In the genomic region with DNA sequence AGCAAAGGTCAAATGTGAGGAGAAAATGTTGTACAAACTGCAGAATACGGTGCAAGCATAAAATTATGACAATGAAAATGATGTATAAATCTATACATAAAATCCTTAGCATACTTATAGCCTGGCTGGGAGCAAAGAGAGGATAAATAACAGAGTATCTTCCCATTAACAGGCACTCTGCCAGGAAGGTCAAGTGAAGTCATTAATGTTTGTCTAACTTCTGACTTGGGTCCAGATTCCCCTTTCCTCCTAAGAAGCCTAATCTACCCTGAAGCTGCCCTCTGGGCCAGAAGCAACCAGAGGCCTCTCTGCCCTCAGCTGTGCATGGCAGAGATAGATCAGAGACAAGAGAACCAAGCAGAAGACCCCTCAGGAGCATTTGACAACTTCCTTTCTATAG, we compare ENCODE assay signal across 14 mouse cellular contexts. TPM values are rescaled to one million over a fixed set of nuclear protein-coding genes. Genes with fewer than 3 reads are reported as not detected.
"Had no signal": no experiment of that assay in that cellular context is flagged by ENCODE, and none has a peak within 500 bp of the region (broad histone marks: within the 10 kb centered on the region; RNA-seq: fewer than 3 reads in every experiment).

No protein-coding gene starts in this region.

- H3K9me3 ChIP-seq: intestine, embryonic 15.5 days; limb, embryonic 13.5 days had no signal

- H3K9ac ChIP-seq: intestine, embryonic 15.5 days; limb, embryonic 13.5 days; liver, embryonic 14.5 days; neural tube, embryonic 13.5 days had no signal

- ATAC-seq: intestine, embryonic 15.5 days; lung, postnatal 0 days; midbrain, embryonic 16.5 days had no signal

- H3K36me3 ChIP-seq: intestine, embryonic 15.5 days; limb, embryonic 13.5 days; neural tube, embryonic 13.5 days had no signal

- H3K4me1 ChIP-seq: intestine, embryonic 15.5 days; limb, embryonic 13.5 days; neural tube, embryonic 13.5 days had no signal

- H3K27me3 ChIP-seq: intestine, embryonic 15.5 days; limb, embryonic 13.5 days; neural tube, embryonic 13.5 days had no signal

- H3K4me2 ChIP-seq: intestine, embryonic 15.5 days; limb, embryonic 13.5 days; midbrain, embryonic 11.5 days; neural tube, embryonic 13.5 days had no signal

- H3K4me3 ChIP-seq: intestine, embryonic 15.5 days; limb, embryonic 13.5 days; neural tube, embryonic 13.5 days had no signal

- H3K27ac ChIP-seq: intestine, embryonic 15.5 days; limb, embryonic 13.5 days; liver, embryonic 14.5 days; neural tube, embryonic 13.5 days had no signal

- DNase-seq: left cerebral cortex, postnatal 4 days; lung, adult 18-20 months; lung, postnatal 36 days; right cerebral cortex, postnatal 14 days; thymus, adult 18-20 months; thymus, postnatal 14 days had no signal

RNA-seq across cellular contexts. Expression of a gene that starts 24.1 kb away (rescaled TPM):
- polyA plus RNA-seq: liver, adult 2 months; liver, embryonic 14.5 days; lung, postnatal 0 days; neural tube, embryonic 13.5 days had no signal
